In the genomic region with DNA sequence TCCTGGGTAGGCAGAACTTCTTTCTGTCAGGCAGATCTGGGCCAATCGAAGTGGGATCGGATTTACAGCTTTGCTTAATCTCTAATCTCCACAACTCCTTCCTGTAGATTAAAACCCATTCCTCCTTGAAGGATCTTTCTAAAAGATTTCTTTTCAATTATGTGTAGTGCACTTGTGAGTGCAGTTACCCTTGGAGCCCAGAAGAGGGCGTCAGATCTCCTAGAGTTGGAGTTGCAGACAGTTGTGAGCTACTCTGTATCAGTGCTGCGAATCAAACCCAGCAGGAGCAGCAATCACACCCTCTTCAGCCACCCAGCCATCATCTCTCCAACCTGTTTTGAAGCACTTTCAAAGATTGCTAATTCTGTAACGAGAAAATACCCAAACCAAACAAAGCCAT, we compare ENCODE assay signal across 14 mouse cellular contexts.
"Had no signal": no experiment of that assay in that cellular context is flagged by ENCODE, and none has a peak within 500 bp of the region (broad histone marks: within the 10 kb centered on the region; RNA-seq: fewer than 3 reads in every experiment).

No protein-coding gene starts in this region.

- H3K4me2 ChIP-seq: limb, embryonic 13.5 days; midbrain, embryonic 12.5 days had no signal

- H3K27me3 ChIP-seq: limb, embryonic 13.5 days; midbrain, embryonic 12.5 days had no signal

- DNase-seq: kidney, adult 2 months; kidney, postnatal 25 days; layer of hippocampus, adult 9-11 months; left cerebral cortex, postnatal 4 days; lung, adult 18-20 months; lung, postnatal 10 days; lung, postnatal 4 days; right cerebral cortex, postnatal 25 days; thymus, postnatal 4 days had no signal

- H3K4me1 ChIP-seq: midbrain, embryonic 12.5 days had no signal

- H3K27ac ChIP-seq: limb, embryonic 13.5 days; liver, embryonic 14.5 days; midbrain, embryonic 12.5 days had no signal

- H3K4me3 ChIP-seq: limb, embryonic 13.5 days; megakaryocyte, embryonic 14.5 days; midbrain, embryonic 12.5 days had no signal

- H3K9me3 ChIP-seq: limb, embryonic 13.5 days; midbrain, embryonic 12.5 days had no signal

- ATAC-seq: inflammation-experienced regulatory T-cells, adult 6 months had no signal

- H3K9ac ChIP-seq: limb, embryonic 13.5 days; liver, embryonic 14.5 days; midbrain, embryonic 12.5 days had no signal

- H3K36me3 ChIP-seq: limb, embryonic 13.5 days; midbrain, embryonic 12.5 days had no signal
